Mouse (Mus musculus): ENCODE data around the gene Ssmem1. TPM values are rescaled to one million over a fixed set of nuclear protein-coding genes. Genes with fewer than 3 reads are reported as not detected.

Ssmem1 gene
- polyA plus RNA-seq, 1 experiment from 2014 or later: 0.20 TPM

Other genes with a start within 250 kb of the Ssmem1 start
- gene Ube2h, start 205.3 kb upstream of the Ssmem1 start, polyA plus RNA-seq (2014; fragmentation: Nextera tagmentation; extraction: Ambion mirVana): 57.3 and 71.4 TPM in 2 replicates
- gene Zc3hc1, start 118.8 kb upstream of the Ssmem1 start, polyA plus RNA-seq (2014; fragmentation: Nextera tagmentation; extraction: Ambion mirVana): 79.2 and 82.8 TPM in 2 replicates
- 35.2 and 41.1 TPM in 2 replicates for gene Klhdc10, start 108.0 kb upstream of the Ssmem1 start, polyA plus RNA-seq (2014; fragmentation: Nextera tagmentation; extraction: Ambion mirVana)
- 37.8 and 44.5 TPM in 2 replicates for gene Tmem209, start 66 bp upstream of the Ssmem1 start, polyA plus RNA-seq (2014; fragmentation: Nextera tagmentation; extraction: Ambion mirVana)
- 4.5 and 5.4 TPM in 2 replicates for gene Cpa2, start 31.7 kb downstream of the Ssmem1 start, polyA plus RNA-seq (2014; fragmentation: Nextera tagmentation; extraction: Ambion mirVana)
- 2.3 and 2.8 TPM in 2 replicates for gene Cpa4, start 58.5 kb downstream of the Ssmem1 start, polyA plus RNA-seq (2014; fragmentation: Nextera tagmentation; extraction: Ambion mirVana)
- 0.10 TPM in 2 replicates for gene Cpa5, start 101.2 kb downstream of the Ssmem1 start, polyA plus RNA-seq (2014; fragmentation: Nextera tagmentation; extraction: Ambion mirVana)
- 0.58 and 1.5 TPM in 2 replicates for gene Cpa1, start 129.4 kb downstream of the Ssmem1 start, polyA plus RNA-seq (2014; fragmentation: Nextera tagmentation; extraction: Ambion mirVana)
- 15.6 and 16.6 TPM in 2 replicates for gene Cep41, start 183.9 kb downstream of the Ssmem1 start, polyA plus RNA-seq (2014; fragmentation: Nextera tagmentation; extraction: Ambion mirVana)
- 409 and 464 TPM in 2 replicates for gene Mest, start 213.7 kb downstream of the Ssmem1 start, polyA plus RNA-seq (2014; fragmentation: Nextera tagmentation; extraction: Ambion mirVana)

Data from forebrain, embryonic 14.5 days (tissue).